Mouse (Mus musculus): ENCODE data around the gene Actr6. TPM values are rescaled to one million over a fixed set of nuclear protein-coding genes. Genes with fewer than 3 reads are reported as not detected.
A peak's percentile ranks its signal among the peaks of the same experiment; 100 is the strongest.
"Not testable (repeated sequence)": the region's sequence is repeated elsewhere in the genome, so short reads cannot be mapped to it uniquely, and the experiment has no call there.

Actr6 gene
- polyA plus RNA-seq, 1 experiment from 2014 or later = 41.6 TPM

- H3K4me2 ChIP-seq (replicated peaks) = no peak overlapping the region
- WGBS = 54% methylated on average over 8 of the region's 8 CpGs
Measured at GRCm38 (mm10) chr10:89690021-89690420, 42.1 kb downstream of the Actr6 start.

GRCm38 (mm10) chr10:89687455-89687854 is 44.6 kb downstream of the Actr6 start:
- Histone ChIP-seq H3K36me3 (0 out of 2 replicates have a peak, but pooled peaks cover 5% of the 10 kb centered on the region), H3K4me2 (replicated peaks) (no peak overlapping the region), H3K9ac (replicated peaks) (no peak overlapping the region), H3K9me3 (no peaks in the 10 kb centered on the region), H3K27ac (replicated peaks) (no peak overlapping the region), H3K4me1 (peaks cover 18% of the 10 kb centered on the region), H3K27me3 (peaks cover 4% of the 10 kb centered on the region; the same call in 1 of the 2 replicates), H3K4me3 (no peak overlapping the region)
- WGBS = 83% methylated on average over 2 of the region's 2 CpGs
- ATAC-seq (ENCODE audit: low FRiP score, low read depth) = no peak

More at GRCm38 (mm10) chr10:89690021-89690420, 42.1 kb downstream of the Actr6 start:
- H3K27me3 ChIP-seq = peaks cover 4% of the 10 kb centered on the region; the same call in 1 of the 2 replicates
- H3K36me3 ChIP-seq = no peaks in the 10 kb centered on the region
- H3K9me3 ChIP-seq = no peaks in the 10 kb centered on the region
- ATAC-seq (ENCODE audit: low FRiP score, low read depth) = no peak
- no peak overlapping the region for H3K4me3 ChIP-seq
- no peak overlapping the region for H3K9ac ChIP-seq (replicated peaks)
- H3K27ac ChIP-seq (replicated peaks) = no peak overlapping the region
- peaks cover 8% of the 10 kb centered on the region for H3K4me1 ChIP-seq

- no peaks in the 10 kb centered on the region for H3K9me3 ChIP-seq
- H3K27ac ChIP-seq (replicated peaks) = peak within 1 kb of the TSS; percentile 77
- H3K4me3 ChIP-seq = peak within 1 kb of the TSS; percentile 100
- H3K4me1 ChIP-seq = peaks cover 18% of the 10 kb centered on the region
- H3K27me3 ChIP-seq = peaks cover 4% of the 10 kb centered on the region; the same call in 1 of the 2 replicates
- 0 out of 2 replicates have a peak, but pooled peaks cover 5% of the 10 kb centered on the region for H3K36me3 ChIP-seq
- WGBS = 5% methylated on average over 31 of the region's 31 CpGs
- peak; percentile 99 for ATAC-seq (ENCODE audit: low FRiP score, low read depth)
- peak within 1 kb of the TSS; percentile 89 for H3K4me2 ChIP-seq (replicated peaks)
- peak within 1 kb of the TSS; percentile 97 for H3K9ac ChIP-seq (replicated peaks)
Measured at GRCm38 (mm10) chr10:89686139-89686808, 45.8 kb downstream of the Actr6 start, which contains the start of gene Scyl2. Gene Scyl2, minus strand, starts transcription at chr10:89686285.

- Histone ChIP-seq H3K4me1 (peaks cover 18% of the 10 kb centered on the region), H3K9ac (replicated peaks) (peak overlapping the region; percentile 97), H3K9me3 (no peaks in the 10 kb centered on the region), H3K4me2 (replicated peaks) (peak overlapping the region; percentile 89), H3K27ac (replicated peaks) (peak overlapping the region; percentile 77), H3K36me3 (0 out of 2 replicates have a peak, but pooled peaks cover 5% of the 10 kb centered on the region), H3K4me3 (peak overlapping the region; percentile 100), H3K27me3 (peaks cover 4% of the 10 kb centered on the region; the same call in 1 of the 2 replicates)
- WGBS = 1% methylated on average over 48 of the region's 51 CpGs
- ATAC-seq (ENCODE audit: low FRiP score, low read depth) = no peak; the same call in 1 of the 2 replicates
Measured at GRCm38 (mm10) chr10:89685391-89686138, 46.5 kb downstream of the Actr6 start.

GRCm38 (mm10) chr10:89682961-89683360 is 49.1 kb downstream of the Actr6 start:
- 78% methylated on average over 10 of the region's 10 CpGs for whole genome bisulfite sequencing
- peaks cover 4% of the 10 kb centered on the region; the same call in 1 of the 2 replicates for H3K27me3 ChIP-seq
- peaks cover 18% of the 10 kb centered on the region for H3K4me1 ChIP-seq
- no peak overlapping the region for H3K9ac ChIP-seq (replicated peaks)
- no peaks in the 10 kb centered on the region for H3K9me3 ChIP-seq
- ATAC-seq (ENCODE audit: low FRiP score, low read depth) = no peak
- H3K4me2 ChIP-seq (replicated peaks) = no peak overlapping the region
- no peak overlapping the region for H3K4me3 ChIP-seq
- 0 out of 2 replicates have a peak, but pooled peaks cover 8% of the 10 kb centered on the region for H3K36me3 ChIP-seq
- H3K27ac ChIP-seq (replicated peaks) = no peak overlapping the region

GRCm38 (mm10) chr10:89682157-89682556 is 49.9 kb downstream of the Actr6 start:
- 96% methylated on average over 1 of the region's 1 CpGs for WGBS
- H3K36me3 ChIP-seq = 0 out of 2 replicates have a peak, but pooled peaks cover 10% of the 10 kb centered on the region
- no peak overlapping the region for H3K27ac ChIP-seq (replicated peaks)
- H3K4me1 ChIP-seq = peaks cover 18% of the 10 kb centered on the region
- peaks cover 3% of the 10 kb centered on the region; the same call in 1 of the 2 replicates for H3K27me3 ChIP-seq
- no peak overlapping the region for H3K4me2 ChIP-seq (replicated peaks)
- H3K9me3 ChIP-seq = no peaks in the 10 kb centered on the region
- H3K4me3 ChIP-seq = no peak overlapping the region
- no peak for ATAC-seq (ENCODE audit: low FRiP score, low read depth)
- H3K9ac ChIP-seq (replicated peaks) = no peak overlapping the region

GRCm38 (mm10) chr10:89681706-89682105 is 50.4 kb downstream of the Actr6 start:
- H3K4me1 ChIP-seq = peaks cover 18% of the 10 kb centered on the region
- ATAC-seq (ENCODE audit: low FRiP score, low read depth) = no peak
- no peaks in the 10 kb centered on the region for H3K9me3 ChIP-seq
- 93% methylated on average over 4 of the region's 4 CpGs for WGBS
- 0 out of 2 replicates have a peak, but pooled peaks cover 10% of the 10 kb centered on the region for H3K36me3 ChIP-seq
- H3K4me3 ChIP-seq = no peak overlapping the region
- no peak overlapping the region for H3K4me2 ChIP-seq (replicated peaks)
- no peak overlapping the region for H3K9ac ChIP-seq (replicated peaks)
- H3K27me3 ChIP-seq = no peaks in the 10 kb centered on the region
- no peak overlapping the region for H3K27ac ChIP-seq (replicated peaks)

GRCm38 (mm10) chr10:89680517-89680916 is 51.6 kb downstream of the Actr6 start:
- Histone ChIP-seq H3K4me2 (replicated peaks) (no peak overlapping the region), H3K9ac (replicated peaks) (no peak overlapping the region), H3K4me1 (peaks cover 16% of the 10 kb centered on the region), H3K36me3 (0 out of 2 replicates have a peak, but pooled peaks cover 10% of the 10 kb centered on the region), H3K4me3 (no peak overlapping the region), H3K27ac (replicated peaks) (no peak overlapping the region), H3K9me3 (no peaks in the 10 kb centered on the region), H3K27me3 (no peaks in the 10 kb centered on the region)
- WGBS = 86% methylated on average over 3 of the region's 3 CpGs
- ATAC-seq (ENCODE audit: low FRiP score, low read depth) = no peak

GRCm38 (mm10) chr10:89679448-89679847 is 52.6 kb downstream of the Actr6 start:
- Histone ChIP-seq H3K4me1 (peaks cover 7% of the 10 kb centered on the region; the same call in 1 of the 2 replicates), H3K27me3 (no peaks in the 10 kb centered on the region), H3K4me2 (replicated peaks) (no peak overlapping the region), H3K4me3 (no peak overlapping the region), H3K9ac (replicated peaks) (no peak overlapping the region), H3K27ac (replicated peaks) (no peak overlapping the region), H3K9me3 (no peaks in the 10 kb centered on the region), H3K36me3 (0 out of 2 replicates have a peak, but pooled peaks cover 10% of the 10 kb centered on the region)
- 97% methylated on average over 1 of the region's 1 CpGs for WGBS
- ATAC-seq (ENCODE audit: low FRiP score, low read depth) = no peak

- Histone ChIP-seq H3K4me1 (no peaks in the 10 kb centered on the region), H3K9ac (replicated peaks) (no peak overlapping the region), H3K4me2 (replicated peaks) (no peak overlapping the region), H3K27me3 (no peaks in the 10 kb centered on the region), H3K36me3 (0 out of 2 replicates have a peak, but pooled peaks cover 7% of the 10 kb centered on the region), H3K27ac (replicated peaks) (no peak overlapping the region), H3K9me3 (no peaks in the 10 kb centered on the region), H3K4me3 (no peak overlapping the region)
- no peak for ATAC-seq (ENCODE audit: low FRiP score, low read depth)
- WGBS = 91% methylated on average over 4 of the region's 4 CpGs
Measured at GRCm38 (mm10) chr10:89678054-89678453, 54.0 kb downstream of the Actr6 start.

- no peak overlapping the region for H3K27ac ChIP-seq (replicated peaks)
- no peaks in the 10 kb centered on the region for H3K27me3 ChIP-seq
- no peak overlapping the region for H3K4me2 ChIP-seq (replicated peaks)
- H3K4me3 ChIP-seq = no peak overlapping the region
- ATAC-seq (ENCODE audit: low FRiP score, low read depth) = no peak
- 61% methylated on average over 4 of the region's 4 CpGs for whole genome bisulfite sequencing
- 0 out of 2 replicates have a peak, but pooled peaks cover 5% of the 10 kb centered on the region for H3K36me3 ChIP-seq
- no peaks in the 10 kb centered on the region for H3K4me1 ChIP-seq
- no peak overlapping the region for H3K9ac ChIP-seq (replicated peaks)
- H3K9me3 ChIP-seq = no peaks in the 10 kb centered on the region
Measured at GRCm38 (mm10) chr10:89676609-89677008, 55.5 kb downstream of the Actr6 start.

- not testable (repeated sequence) for H3K4me1 ChIP-seq; H3K27ac ChIP-seq (replicated peaks); H3K36me3 ChIP-seq; H3K4me3 ChIP-seq; H3K9ac ChIP-seq (replicated peaks); H3K4me2 ChIP-seq (replicated peaks); ATAC-seq (ENCODE audit: low FRiP score, low read depth); H3K9me3 ChIP-seq; H3K27me3 ChIP-seq
- WGBS = 92% methylated on average over 5 of the region's 5 CpGs
Measured at GRCm38 (mm10) chr10:89670371-89670770, 61.7 kb downstream of the Actr6 start.
